Mouse (Mus musculus) cerebellum, adult 9-11 months (tissue): ENCODE results near the gene Aldh6a1.

Source experiments
- DNase-seq: peaks from one replicate; pipeline ENCODE4 v3.0.0; 2022

Aldh6a1 gene

GRCm38 (mm10) chr12:84408819-84409507 lies 41.8 kb downstream of the Aldh6a1 start, which contains the start of the genes Entpd5 and Bbof1:
Gene Entpd5, minus strand, starts transcription at chr12:84409029.
Gene Bbof1, plus strand, starts transcription at chr12:84409071.
- DNase-seq = peak; percentile 93

GRCm38 (mm10) chr12:84407874-84408818 lies 42.7 kb downstream of the Aldh6a1 start:
- DNase-seq = peak; percentile 50

GRCm38 (mm10) chr12:84407259-84407658 lies 43.5 kb downstream of the Aldh6a1 start:
- DNase-seq = peak; percentile 21

DNA sequence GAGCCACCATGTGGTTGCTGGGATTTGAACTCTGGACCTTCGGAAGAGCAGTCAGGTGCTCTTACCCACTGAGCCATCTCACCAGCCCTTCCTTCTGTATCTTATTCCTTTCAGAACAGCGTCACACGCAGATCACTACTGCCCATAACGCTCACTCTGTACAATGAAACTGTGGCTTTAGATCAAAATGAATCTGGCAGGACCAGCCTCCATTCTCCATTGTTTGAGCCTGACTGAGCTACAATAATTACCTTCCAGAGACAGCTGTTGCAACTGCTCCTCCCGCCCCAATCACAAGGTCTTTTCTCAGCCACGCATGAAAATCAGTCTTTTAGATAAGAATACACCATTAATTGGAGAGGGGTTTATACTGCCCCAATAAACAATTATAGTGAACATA lies 46.3 kb downstream of the Aldh6a1 start:
- no peak for DNase-seq

DNA sequence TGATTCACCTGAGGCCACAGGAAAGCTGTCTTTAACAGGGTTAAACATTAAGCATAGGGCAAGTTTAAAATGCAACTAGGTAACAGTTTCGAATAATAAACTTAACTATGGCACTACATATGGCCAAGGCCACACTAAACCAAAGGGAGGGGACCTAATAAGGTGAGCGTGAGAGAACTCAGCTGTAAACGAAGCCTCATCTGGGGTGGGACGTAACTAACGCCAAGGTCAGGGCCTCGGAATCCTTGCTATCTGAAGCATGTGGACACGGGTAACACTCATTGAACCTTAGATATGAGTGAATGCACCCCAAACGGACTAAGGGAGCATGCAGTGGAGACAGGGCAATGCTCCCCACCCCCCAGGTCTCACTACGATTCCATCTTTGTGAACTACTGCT lies 47.9 kb downstream of the Aldh6a1 start:
- no peak for DNase-seq

- no peak for DNase-seq
Measured at GRCm38 (mm10) chr12:84400653-84401052, 50.2 kb downstream of the Aldh6a1 start.

DNA sequence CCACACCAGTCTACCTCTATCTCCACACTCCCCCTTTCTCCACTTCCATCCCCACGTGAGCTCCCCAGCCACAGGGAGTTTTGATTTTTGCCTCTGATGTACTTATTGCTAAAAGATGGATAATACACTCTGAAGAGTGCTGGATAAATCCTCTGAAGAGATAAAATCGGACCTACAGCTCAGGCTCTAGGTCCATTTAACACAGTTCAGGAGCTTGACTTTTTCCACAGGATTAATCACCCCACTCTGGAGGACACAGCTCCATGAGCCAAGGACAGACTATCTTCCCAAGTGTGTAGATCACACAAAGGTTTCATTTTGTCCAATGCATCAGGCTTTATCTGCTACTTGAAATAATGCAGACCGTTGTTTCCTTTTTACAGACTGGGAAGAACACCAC lies 50.7 kb downstream of the Aldh6a1 start:
- DNase-seq = no peak

- no peak for DNase-seq
Measured at GRCm38 (mm10) chr12:84399663-84400062, 51.1 kb downstream of the Aldh6a1 start.

DNA sequence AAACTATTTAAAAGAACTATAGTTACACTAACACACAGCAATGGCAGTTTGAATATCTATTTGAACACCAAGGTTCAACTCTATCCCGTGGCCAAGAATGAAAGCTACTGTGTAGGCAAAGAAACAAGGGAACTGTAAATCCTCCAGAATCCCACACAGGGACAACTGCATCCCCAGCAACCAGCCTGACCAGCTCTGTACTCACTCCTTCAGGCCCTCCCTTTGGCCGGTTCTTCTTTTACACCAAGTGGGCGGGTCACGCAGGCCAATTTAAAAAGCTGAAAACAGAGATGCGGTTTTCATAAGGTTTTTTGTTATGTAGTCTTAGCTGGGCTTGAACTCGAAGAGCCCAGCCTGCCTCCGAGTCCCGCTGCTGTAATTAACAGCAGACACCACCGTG lies 51.7 kb downstream of the Aldh6a1 start:
- no peak for DNase-seq

DNA sequence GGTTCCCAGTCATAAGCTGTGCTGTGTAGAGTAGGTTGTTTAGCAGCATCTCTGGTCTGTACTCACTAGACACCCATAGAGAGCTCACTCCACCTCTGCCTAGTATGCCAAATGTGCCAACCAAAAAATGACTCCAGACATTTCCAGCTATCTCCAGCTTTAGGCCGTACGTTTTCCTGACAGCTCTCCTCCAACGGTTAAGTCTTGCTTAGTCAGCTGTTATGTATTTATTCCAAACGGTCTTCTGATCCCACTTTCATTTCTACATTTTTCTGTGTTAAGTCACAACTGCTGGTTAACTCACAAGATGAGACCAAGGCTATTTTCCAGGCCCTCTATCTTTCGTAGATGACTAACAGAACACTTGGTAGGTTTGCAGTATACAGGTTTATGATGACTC lies 52.2 kb downstream of the Aldh6a1 start:
- no peak for DNase-seq

DNA sequence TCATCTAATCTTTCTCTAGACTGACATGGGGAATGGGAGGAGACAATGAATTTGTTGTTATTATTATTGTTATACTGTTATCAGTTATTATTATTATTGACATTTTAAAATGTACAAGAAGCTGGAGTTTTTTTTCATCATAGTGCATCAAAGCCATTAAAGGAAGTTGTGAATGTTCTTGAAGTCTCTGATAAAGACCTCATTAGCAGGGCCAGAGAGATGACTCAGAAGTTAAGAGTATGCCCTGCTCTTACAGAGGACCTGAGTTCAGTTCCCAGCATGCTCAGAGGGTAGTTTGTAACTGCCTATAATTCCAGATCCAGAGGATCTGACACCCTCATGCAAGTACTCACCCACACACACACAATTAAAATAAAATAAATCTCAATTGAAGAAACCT lies 53.1 kb downstream of the Aldh6a1 start:
- DNase-seq = no peak

DNA sequence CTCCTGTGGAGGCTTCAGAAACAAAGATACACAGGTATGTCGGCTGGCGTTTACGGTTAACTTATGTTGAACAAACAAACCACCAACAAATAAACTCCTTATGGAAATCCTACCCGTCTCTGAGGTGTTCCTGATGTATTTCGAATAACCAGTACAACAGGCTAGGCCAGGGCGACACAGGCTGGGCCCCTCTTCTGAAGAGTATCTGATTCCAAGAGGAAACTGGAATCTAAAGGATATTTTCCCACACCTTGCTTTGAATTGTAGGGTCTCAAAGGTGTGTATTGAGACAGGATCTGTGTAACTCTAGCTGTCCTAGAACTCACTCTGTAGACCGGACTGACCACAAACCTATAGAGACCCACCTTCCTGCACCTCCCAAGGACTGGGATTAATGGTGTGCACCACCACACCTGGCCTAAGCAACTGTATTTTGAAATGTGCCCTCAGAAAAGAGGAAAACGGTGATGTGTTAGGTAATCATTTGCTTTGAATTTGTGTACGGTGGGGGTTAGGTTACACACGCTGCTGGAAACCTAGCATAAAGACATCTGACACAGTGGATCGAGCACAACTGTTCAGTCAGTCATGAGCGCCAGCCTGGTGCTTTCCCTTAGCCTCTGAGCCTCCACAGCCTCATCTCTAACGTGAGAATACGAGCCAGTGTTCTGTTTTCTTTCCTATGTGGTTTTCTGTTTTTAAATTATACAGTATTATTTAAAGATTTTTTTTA lies 53.7 kb downstream of the Aldh6a1 start:
- no peak for DNase-seq

DNA sequence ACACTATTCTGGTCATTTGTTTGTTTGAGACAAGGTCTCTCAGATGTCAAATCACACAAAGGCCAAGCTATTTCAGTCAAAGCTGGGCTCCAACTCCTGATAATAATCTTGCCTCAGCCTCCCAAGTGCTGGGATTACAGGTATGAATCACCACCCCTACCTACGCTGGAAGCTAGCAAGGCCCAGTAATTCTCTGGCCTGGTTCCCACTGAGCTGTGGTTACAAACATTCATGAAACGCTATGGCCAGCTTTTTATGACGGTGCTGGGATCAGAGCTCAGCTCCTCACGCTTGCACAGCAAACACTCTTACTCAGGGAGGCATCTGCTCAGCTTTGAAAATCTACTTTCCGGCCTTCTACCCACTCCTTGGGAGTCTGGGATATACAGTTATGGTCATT lies 57.0 kb downstream of the Aldh6a1 start:
- DNase-seq = no peak

- DNase-seq = no peak
Measured at GRCm38 (mm10) chr12:84392681-84393080, 58.1 kb downstream of the Aldh6a1 start.

- DNase-seq = no peak
Measured at GRCm38 (mm10) chr12:84390336-84390735, 60.5 kb downstream of the Aldh6a1 start.

GRCm38 (mm10) chr12:84388774-84389400 lies 61.9 kb downstream of the Aldh6a1 start:
- no peak for DNase-seq

GRCm38 (mm10) chr12:84388097-84388496 lies 62.7 kb downstream of the Aldh6a1 start:
- no peak for DNase-seq

DNA sequence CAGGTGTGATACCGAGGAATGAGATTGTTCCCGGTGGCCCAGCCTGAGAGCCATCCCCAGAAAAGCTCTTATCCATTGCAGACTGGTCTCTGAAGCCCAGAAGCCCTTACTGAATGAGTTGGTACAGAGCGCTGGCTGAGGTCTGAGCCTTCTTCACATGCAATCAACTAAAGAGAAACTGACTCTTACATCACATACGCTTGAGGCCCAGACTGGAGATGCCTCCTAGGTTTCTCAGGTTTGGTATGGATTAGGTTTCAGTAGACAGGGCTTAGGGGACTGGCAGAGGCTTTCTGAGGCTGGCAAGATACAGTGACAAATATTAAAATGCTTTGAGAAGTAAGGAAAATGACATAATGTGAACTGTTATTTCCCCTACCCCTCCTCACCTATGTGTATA lies 65.4 kb downstream of the Aldh6a1 start:
- no peak for DNase-seq

DNA sequence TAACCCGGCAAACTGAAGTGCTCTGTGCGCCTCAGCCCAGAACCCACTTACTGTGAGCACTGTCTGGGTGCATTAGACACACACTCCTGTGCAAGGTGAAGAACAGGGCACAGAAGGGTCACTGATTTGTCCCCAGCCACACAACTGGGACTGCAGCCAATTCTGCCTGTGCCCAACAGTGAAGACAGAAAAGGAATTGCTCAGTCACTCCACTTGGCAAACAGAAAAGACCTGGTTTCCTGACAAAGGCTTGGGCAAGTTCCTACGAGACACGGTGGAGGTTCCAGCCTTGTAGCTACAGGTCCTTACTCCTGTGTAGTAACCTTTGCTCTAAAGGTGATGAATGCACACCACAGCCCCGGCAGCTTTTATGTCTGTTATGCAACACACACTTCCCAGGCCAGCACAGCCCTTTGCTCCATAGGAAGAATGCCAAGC lies 66.1 kb downstream of the Aldh6a1 start:
- no peak for DNase-seq

GRCm38 (mm10) chr12:84382369-84382768 lies 68.4 kb downstream of the Aldh6a1 start:
- DNase-seq = no peak
